Mouse (Mus musculus) liver, postnatal 0 days (tissue): ENCODE data around the gene Ndufv1.

Experiments
- CTCF ChIP-seq: sonication (generic); IDR thresholded peaks from 2 replicates; pipeline ENCODE4 v1.5.1; 2016; ENCODE audit warnings: antibody characterized with exemption, low read depth
- EP300 ChIP-seq: IDR thresholded peaks from 2 replicates; pipeline ENCODE4 v1.6.1; 2016; ENCODE audit warnings: antibody characterized with exemption, low read depth, mild to moderate bottlenecking

DNA sequence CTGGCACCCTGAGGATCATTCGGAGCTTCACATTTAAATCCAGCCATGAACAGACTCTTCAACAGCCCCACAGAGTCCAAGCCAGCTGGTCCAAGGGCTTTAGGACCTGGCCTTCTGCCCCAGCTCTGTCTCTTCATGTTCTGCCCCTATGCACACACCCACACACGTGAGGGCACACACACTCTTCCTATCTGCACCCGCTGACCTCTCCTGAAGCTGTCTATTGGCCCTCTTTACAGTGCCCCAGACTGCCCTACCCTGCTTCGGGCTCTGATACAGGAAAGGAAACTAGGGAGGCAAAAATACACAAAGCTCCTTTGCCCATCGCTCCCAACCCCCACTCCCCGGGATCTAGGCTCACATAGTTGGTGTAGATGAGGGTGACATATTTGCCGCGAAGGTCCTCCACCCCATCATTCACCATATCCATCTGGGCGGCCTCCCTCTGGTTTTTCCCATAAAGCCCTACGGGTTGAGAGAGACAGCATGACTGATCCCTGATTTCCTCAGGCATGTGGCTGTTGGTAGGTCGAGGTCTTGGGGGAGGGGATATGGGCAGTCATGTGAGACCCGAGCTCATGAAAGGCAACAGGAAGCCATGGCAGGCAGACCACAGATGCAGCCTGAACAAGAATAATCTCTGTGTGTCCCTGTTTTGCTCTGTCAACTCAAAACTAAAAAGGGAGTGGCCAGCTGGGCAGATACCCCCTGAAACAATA is 23.9 kb upstream of the Ndufv1 start:
- TF ChIP-seq CTCF: no peak
- TF ChIP-seq EP300: no peak
